Mouse (Mus musculus) cerebellum, adult 2 months (tissue): ENCODE results near the gene 5330417C22Rik.

Experiments used
- CTCF ChIP-seq: fragments of 200-500 bp; IDR thresholded peaks from 2 replicates; pipeline ENCODE4 v1.5.1; 2011; ENCODE audit warnings: low read depth, mild to moderate bottlenecking, control low read depth, low read length, moderate library complexity, borderline replicate concordance; ENCODE audit not compliant: insufficient read depth
- POLR2A ChIP-seq: fragments of 200-500 bp; IDR thresholded peaks from 2 replicates; pipeline ENCODE4 v1.6.1; 2011; ENCODE audit warnings: low read length, control low read depth, borderline replicate concordance; ENCODE audit not compliant: insufficient read depth

DNA sequence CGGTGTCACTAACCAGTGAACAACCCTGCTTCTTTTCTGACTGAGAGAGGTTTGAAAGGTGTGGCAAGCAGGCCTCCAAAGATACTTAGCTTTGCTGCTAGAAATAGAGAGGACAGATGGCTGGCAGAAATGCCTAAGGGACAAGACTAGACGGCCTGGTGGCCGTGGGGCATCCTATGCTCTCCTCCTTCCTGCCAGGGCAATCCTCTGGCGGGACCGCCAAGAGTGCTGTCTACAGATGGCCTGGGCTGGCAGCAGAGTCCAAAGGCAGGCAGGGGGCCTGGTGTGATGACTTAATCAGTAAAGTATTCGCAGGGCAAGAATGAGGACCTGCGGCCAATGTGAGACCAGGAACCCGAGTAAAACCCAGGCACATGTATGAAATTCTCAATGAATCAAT is 36.5 kb downstream of the 5330417C22Rik start:
- no peak for TF ChIP-seq CTCF
- TF ChIP-seq POLR2A = no peak
